In the genomic region with DNA sequence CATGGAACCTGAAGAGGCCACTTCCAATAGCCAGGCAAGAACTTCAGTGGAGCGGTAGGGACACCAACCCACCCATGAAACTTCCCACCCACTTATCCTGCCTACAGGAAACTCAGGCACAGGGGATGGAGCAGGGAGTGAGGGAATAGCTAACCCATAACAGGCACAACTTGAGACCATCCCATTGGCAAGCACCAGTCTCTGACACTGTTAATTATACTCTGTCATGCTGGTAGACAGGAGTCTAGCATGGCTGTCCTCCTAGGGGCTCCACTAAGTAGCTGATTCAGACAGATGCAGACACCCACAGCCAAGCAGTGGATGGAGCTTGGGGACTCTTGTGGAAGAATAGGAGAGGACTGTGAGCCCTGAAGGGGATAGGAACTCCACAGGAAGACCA, we compare ENCODE assay signal across 25 mouse cellular contexts.
"Had no signal": no experiment of that assay in that cellular context is flagged by ENCODE, and none has a peak within 500 bp of the region (broad histone marks: within the 10 kb centered on the region; RNA-seq: fewer than 3 reads in every experiment).

No protein-coding gene starts in this region.

- H3K4me1 ChIP-seq: heart, embryonic 13.5 days; heart, embryonic 15.5 days; kidney, embryonic 15.5 days; limb, embryonic 13.5 days; limb, embryonic 15.5 days had no signal

- H3K4me2 ChIP-seq: heart, embryonic 11.5 days; heart, embryonic 13.5 days; heart, embryonic 15.5 days; hindbrain, embryonic 13.5 days; kidney, embryonic 15.5 days; limb, embryonic 13.5 days; limb, embryonic 15.5 days had no signal

- DNase-seq: forebrain, postnatal 0 days; gastrocnemius, postnatal 14 days; gastrocnemius, postnatal 36 days; heart, adult 11 months; heart, adult 2 months; heart, postnatal 14 days; heart, postnatal 36 days; kidney, adult 11 months; kidney, adult 2 months; kidney, adult 9 months; kidney, postnatal 14 days; kidney, postnatal 36 days; layer of hippocampus, adult 9-11 months; layer of hippocampus, postnatal 36 days; left cerebral cortex, postnatal 4 days had no signal

- H3K9me3 ChIP-seq: heart, embryonic 13.5 days; heart, embryonic 15.5 days; hindbrain, embryonic 13.5 days; kidney, embryonic 15.5 days; limb, embryonic 13.5 days; limb, embryonic 15.5 days had no signal

- H3K9ac ChIP-seq: forebrain, postnatal 0 days; heart, embryonic 13.5 days; heart, embryonic 15.5 days; hindbrain, embryonic 13.5 days; kidney, embryonic 15.5 days; limb, embryonic 13.5 days; limb, embryonic 15.5 days had no signal

- H3K36me3 ChIP-seq: heart, embryonic 13.5 days; heart, embryonic 15.5 days; hindbrain, embryonic 13.5 days; kidney, embryonic 15.5 days; limb, embryonic 13.5 days; limb, embryonic 15.5 days had no signal

- H3K27ac ChIP-seq: heart, adult 2 months; heart, embryonic 13.5 days; heart, embryonic 15.5 days; hindbrain, embryonic 13.5 days; hindbrain, postnatal 0 days; kidney, embryonic 15.5 days; kidney, postnatal 0 days; limb, embryonic 13.5 days; limb, embryonic 15.5 days had no signal

- H3K27me3 ChIP-seq: heart, embryonic 13.5 days; heart, embryonic 15.5 days; hindbrain, embryonic 13.5 days; kidney, embryonic 15.5 days; limb, embryonic 13.5 days; limb, embryonic 15.5 days had no signal

- ATAC-seq: forebrain, postnatal 0 days; hindbrain, postnatal 0 days; intestine, embryonic 16.5 days had no signal

- H3K4me3 ChIP-seq: heart, adult 2 months; heart, embryonic 13.5 days; heart, embryonic 15.5 days; hindbrain, embryonic 13.5 days; kidney, embryonic 15.5 days; limb, embryonic 13.5 days; limb, embryonic 15.5 days had no signal
